In the genomic region with DNA sequence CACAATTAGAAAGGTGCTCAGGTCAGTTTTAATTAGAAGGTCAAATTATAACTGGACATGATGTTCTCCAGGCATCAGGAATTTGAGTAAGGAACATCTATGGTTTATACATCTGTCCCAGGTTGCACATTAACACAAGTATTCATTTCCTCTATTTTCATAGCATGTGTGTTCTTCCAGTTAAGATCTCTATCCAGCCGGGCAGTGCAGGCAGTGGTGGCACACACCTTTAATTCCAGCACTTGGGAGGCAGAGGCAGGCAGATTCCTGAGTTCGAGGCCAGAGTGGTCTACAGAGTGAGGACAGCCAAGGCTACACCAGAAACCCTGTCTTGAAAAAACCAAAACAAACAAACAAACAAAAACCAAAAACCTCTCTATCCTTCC, we compare ENCODE assay signal across 10 mouse cellular contexts. TPM values are rescaled to one million over a fixed set of nuclear protein-coding genes. Genes with fewer than 3 reads are reported as not detected.
DNase-seq lines count a peak whose midpoint lies in the region; ATAC-seq and TF ChIP-seq lines count a peak whose summit lies in the region.
"Had no signal": no experiment of that assay in that cellular context is flagged by ENCODE, and none has a peak within 500 bp of the region (broad histone marks: within the 10 kb centered on the region; RNA-seq: fewer than 3 reads in every experiment).

No protein-coding gene starts in this region.

- H3ac ChIP-seq in myocyte (ENCODE audit: control insufficient read depth, insufficient read length), result peak overlapping the region; percentile 40

- WGBS in embryonic facial prominence, embryonic 13.5 days, result 47% methylated on average over 2 of the region's 2 CpGs
- 43% methylated on average over 2 of the region's 2 CpGs for WGBS in intestine, embryonic 15.5 days

- no peak for ATAC-seq in embryonic facial prominence, embryonic 13.5 days (ENCODE audit: insufficient number of reproducible peaks, insufficient read depth, low FRiP score, low TSS enrichment, low read depth)
- peak; percentile 31; the same call in 1 of the 2 replicates for ATAC-seq in intestine, embryonic 15.5 days

- peak overlapping the region; percentile 88 for H3K4me3 ChIP-seq in layer of hippocampus, adult 2 months
- peak overlapping the region; percentile 78 for H3K4me3 ChIP-seq in embryonic facial prominence, embryonic 13.5 days
- H3K4me3 ChIP-seq in intestine, embryonic 15.5 days (replicated peaks), result no peak overlapping the region; the same call in 1 of the 2 replicates
- peak overlapping the region; percentile 34 for H3K4me3 ChIP-seq in myocyte

- no peak for DNase-seq in layer of hippocampus, adult 2 months (ENCODE audit: low spot score in 2 of 2)
- DNase-seq in layer of hippocampus, adult 18-20 months (ENCODE audit: low spot score in 2 of 2), result no peak
- no peak for DNase-seq in embryo, embryonic 9.5 days (ENCODE audit: extremely low spot score)
- no peak for DNase-seq in gastrocnemius, postnatal 25 days
- DNase-seq in retina, postnatal 1 day, result no peak

- peak overlapping the region; percentile 53 for H3K4me2 ChIP-seq in embryonic facial prominence, embryonic 13.5 days
- H3K4me2 ChIP-seq in intestine, embryonic 15.5 days (replicated peaks), result peak overlapping the region; percentile 44
- peak overlapping the region; percentile 84 for H3K4me2 ChIP-seq in myocyte (ENCODE audit: low read depth)

- H3K36me3 ChIP-seq in embryonic facial prominence, embryonic 13.5 days, result 0 out of 2 replicates have a peak, but pooled peaks cover 12% of the 10 kb centered on the region
- H3K36me3 ChIP-seq in intestine, embryonic 15.5 days, result 0 out of 2 replicates have a peak, but pooled peaks cover 3% of the 10 kb centered on the region
- no peaks in the 10 kb centered on the region for H3K36me3 ChIP-seq in myocyte (ENCODE audit: control insufficient read depth, insufficient read depth)

- peak overlapping the region; percentile 100 for H3K27ac ChIP-seq in layer of hippocampus, adult 2 months
- H3K27ac ChIP-seq in embryonic facial prominence, embryonic 13.5 days, result peak overlapping the region; percentile 100
- H3K27ac ChIP-seq in intestine, embryonic 15.5 days, result 0 out of 2 replicates have a peak overlapping the region, but pooled peaks have one; percentile 1

- no peak for TF ChIP-seq POLR2A in myocyte (IDR thresholded peaks at IDR 0.05; ENCODE audit: insufficient read length, low read depth)

- H3K9ac ChIP-seq in embryonic facial prominence, embryonic 13.5 days, result peak overlapping the region; percentile 97; the same call in 1 of the 2 replicates
- H3K9ac ChIP-seq in intestine, embryonic 15.5 days, result no peak overlapping the region

- peaks cover 43% of the 10 kb centered on the region for H3K79me2 ChIP-seq in myocyte (ENCODE audit: control insufficient read depth, insufficient read depth)

- H3K27me3 ChIP-seq in embryonic facial prominence, embryonic 13.5 days, result no peaks in the 10 kb centered on the region
- H3K27me3 ChIP-seq in intestine, embryonic 15.5 days (replicated peaks), result no peaks in the 10 kb centered on the region
- H3K27me3 ChIP-seq in myocyte (ENCODE audit: control insufficient read depth, insufficient read depth, insufficient read length), result no peaks in the 10 kb centered on the region

- peaks cover 18% of the 10 kb centered on the region for H3K4me1 ChIP-seq in embryonic facial prominence, embryonic 13.5 days
- H3K4me1 ChIP-seq in intestine, embryonic 15.5 days (replicated peaks), result peaks cover 8% of the 10 kb centered on the region; the same call in 1 of the 2 replicates

- no peaks in the 10 kb centered on the region for H3K9me3 ChIP-seq in embryonic facial prominence, embryonic 13.5 days
- no peaks in the 10 kb centered on the region for H3K9me3 ChIP-seq in intestine, embryonic 15.5 days

- no peak for TF ChIP-seq CTCF in layer of hippocampus, adult 2 months (conservative IDR thresholded peaks at IDR 0.05)

TF ChIP-seq in myocyte, 11 proteins besides CTCF, POLR2A, EP300 and RAD21:
- TF ChIP-seq MYOD1 (IDR thresholded peaks at IDR 0.05; ENCODE audit: control insufficient read depth in 1 of 3, insufficient read length in 2 of 3, low read depth in 2 of 3) (no peak), MAX (IDR thresholded peaks at IDR 0.05; ENCODE audit: low read depth) (no peak), CEBPB (IDR thresholded peaks at IDR 0.05; ENCODE audit: insufficient read depth, poor library complexity, severe bottlenecking) (no peak), POLR2AphosphoS2 (IDR thresholded peaks at IDR 0.05; ENCODE audit: insufficient read length, low read depth) (no peak), TCF12 (IDR thresholded peaks at IDR 0.05; ENCODE audit: insufficient read depth, poor library complexity, severe bottlenecking) (no peak), TCF3 (IDR thresholded peaks at IDR 0.05; ENCODE audit: insufficient read length, low read depth) (no peak), MYOG (IDR thresholded peaks at IDR 0.05; ENCODE audit: control insufficient read depth in 1 of 3, insufficient read depth in 1 of 3, insufficient read length in 2 of 3, low read depth in 2 of 3) (no peak), E2F4 (IDR thresholded peaks at IDR 0.05; ENCODE audit: insufficient read depth) (no peak), SRF (IDR thresholded peaks at IDR 0.05; ENCODE audit: control insufficient read depth, insufficient read length, low read depth) (no peak), REST (IDR thresholded peaks at IDR 0.05; ENCODE audit: insufficient read depth, insufficient read length) (no peak), USF1 (IDR thresholded peaks at IDR 0.05; ENCODE audit: low read depth) (no peak)
TF ChIP-seq in myocyte: peak in this region for 0.

RNA-seq across cellular contexts. Expression of a gene that starts 0.5 kb away (rescaled TPM):
- 1 to 10 TPM; 2.8 to 3.5 TPM for total RNA-seq in layer of hippocampus, adult 2 months (2021)
- total RNA-seq in layer of hippocampus, adult 18-20 months (2021), result 1 to 10 TPM in 1 of 2 experiments, under 1 TPM in 1; 0.91 to 3.0 TPM
- not detected in 2 replicates for polyA plus RNA-seq in embryonic facial prominence, embryonic 13.5 days (2015; fragmentation: Nextera tagmentation; extraction: Ambion mirVana)
- polyA plus RNA-seq in intestine, embryonic 15.5 days (2015; fragmentation: Nextera tagmentation; extraction: Ambion mirVana), result 0.49 TPM in 1 of 2 replicates, not detected in the other
- polyA plus RNA-seq in myocyte (2012; fragmentation: generic; extraction: Trizol), result 0.13 TPM
- total RNA-seq in gastrocnemius, postnatal 25 days (2021), result 1 to 10 TPM; 2.1 to 2.8 TPM
- polyA plus RNA-seq: gonadal fat pad, adult 2 months; small intestine, adult 2 months had no signal

RNA-seq across cellular contexts. Expression of a gene that starts 15.8 kb away (rescaled TPM):
- 10 to 100 TPM; 40.3 to 41.3 TPM for total RNA-seq in layer of hippocampus, adult 2 months (2021)
- 10 to 100 TPM; 36.0 to 37.2 TPM for total RNA-seq in layer of hippocampus, adult 18-20 months (2021)
- 46.5 and 48.1 TPM in 2 replicates for polyA plus RNA-seq in embryonic facial prominence, embryonic 13.5 days (2015; fragmentation: Nextera tagmentation; extraction: Ambion mirVana)
- 48.9 and 51.1 TPM in 2 replicates for polyA plus RNA-seq in intestine, embryonic 15.5 days (2015; fragmentation: Nextera tagmentation; extraction: Ambion mirVana)
- polyA plus RNA-seq in myocyte (2012; fragmentation: generic; extraction: Trizol), result 35.6 TPM
- total RNA-seq in gastrocnemius, postnatal 25 days (2021), result 10 to 100 TPM in 1 of 2 experiments, 1 to 10 TPM in 1; 9.4 to 11.3 TPM

RNA-seq across cellular contexts. Expression of a gene that starts 15.8 kb away (rescaled TPM):
- 10 to 100 TPM; 28.2 to 28.5 TPM for total RNA-seq in layer of hippocampus, adult 2 months (2021)
- total RNA-seq in layer of hippocampus, adult 18-20 months (2021), result 10 to 100 TPM; 25.6 to 27.0 TPM
- polyA plus RNA-seq in embryonic facial prominence, embryonic 13.5 days (2015; fragmentation: Nextera tagmentation; extraction: Ambion mirVana), result 39.4 and 41.6 TPM in 2 replicates
- polyA plus RNA-seq in intestine, embryonic 15.5 days (2015; fragmentation: Nextera tagmentation; extraction: Ambion mirVana), result 19.1 and 20.6 TPM in 2 replicates
- polyA plus RNA-seq in myocyte (2012; fragmentation: generic; extraction: Trizol), result 4.9 TPM
- 10 to 100 TPM; 11.5 to 12.8 TPM for total RNA-seq in gastrocnemius, postnatal 25 days (2021)

RNA-seq across cellular contexts. Expression of a gene that starts 25.4 kb away (rescaled TPM):
- total RNA-seq in layer of hippocampus, adult 2 months (2021), result 1 to 10 TPM; 4.3 to 5.1 TPM
- 1 to 10 TPM; 4.6 to 5.0 TPM for total RNA-seq in layer of hippocampus, adult 18-20 months (2021)
- polyA plus RNA-seq in embryonic facial prominence, embryonic 13.5 days (2015; fragmentation: Nextera tagmentation; extraction: Ambion mirVana), result 6.9 and 8.9 TPM in 2 replicates
- 5.7 and 6.1 TPM in 2 replicates for polyA plus RNA-seq in intestine, embryonic 15.5 days (2015; fragmentation: Nextera tagmentation; extraction: Ambion mirVana)
- 0.97 TPM for polyA plus RNA-seq in myocyte (2012; fragmentation: generic; extraction: Trizol)
- 1 to 10 TPM; 2.5 to 2.7 TPM for total RNA-seq in gastrocnemius, postnatal 25 days (2021)

RNA-seq across cellular contexts. Expression of a gene that starts 33.3 kb away (rescaled TPM):
- total RNA-seq in layer of hippocampus, adult 2 months (2021), result 10 to 100 TPM; 11.1 to 15.7 TPM
- 10 to 100 TPM; 12.1 to 13.3 TPM for total RNA-seq in layer of hippocampus, adult 18-20 months (2021)
- polyA plus RNA-seq in embryonic facial prominence, embryonic 13.5 days (2015; fragmentation: Nextera tagmentation; extraction: Ambion mirVana), result 10.3 and 11.0 TPM in 2 replicates
- polyA plus RNA-seq in intestine, embryonic 15.5 days (2015; fragmentation: Nextera tagmentation; extraction: Ambion mirVana), result 10.4 and 10.7 TPM in 2 replicates
- 5.7 TPM for polyA plus RNA-seq in myocyte (2012; fragmentation: generic; extraction: Trizol)
- total RNA-seq in gastrocnemius, postnatal 25 days (2021), result 1 to 10 TPM; 1.8 to 3.8 TPM

Comparison
In these comparisons a context has a peak if more than half of its experiments do, and no peak if none do; other contexts are left out.
1. H3K27ac ChIP-seq: peak in every context shown above with its lines; median percentile 100 in layer of hippocampus, adult 2 months; 100 in embryonic facial prominence, embryonic 13.5 days; 1 in intestine, embryonic 15.5 days.